Mouse (Mus musculus) MEL (cell line): ENCODE data around the gene Oas1a. TPM values are rescaled to one million over a fixed set of nuclear protein-coding genes. Genes with fewer than 3 reads are reported as not detected.

ENCODE experiments used
- DNase-seq: peaks from one replicate; pipeline ENCODE4 v3.0.0; 2011; ENCODE audit warnings: low read depth, low spot score
- H3K27ac ChIP-seq: 2 replicates; pipeline ENCODE4 v1.5.1; 2012; ENCODE audit warnings: low read depth, mild to moderate bottlenecking, control low read depth, low read length, moderate library complexity; ENCODE audit not compliant: control insufficient read depth
- H3K27me3 ChIP-seq, 2 experiments: fragments of 150-350 bp in 1 of 2; sonication (generic) in 1 of 2; 2 replicates each; pipeline ENCODE4 v1.6.1; 2012; ENCODE audit warnings: low read length in 2 of 2, mild to moderate bottlenecking in 2 of 2, improper control_type of control experiment in 1 of 2, moderate library complexity in 1 of 2; ENCODE audit not compliant: insufficient read depth in 2 of 2, control insufficient read depth in 1 of 2
- H3K36me3 ChIP-seq, 2 experiments: 2 replicates each; pipeline ENCODE4 v1.6.1; 2012 to 2014; ENCODE audit warnings: low read length in 2 of 2, improper control_type of control experiment in 1 of 2, inconsistent platforms in 1 of 2, mild to moderate bottlenecking in 1 of 2; ENCODE audit not compliant: insufficient read depth in 2 of 2, control insufficient read depth in 1 of 2
- H3K4me1 ChIP-seq, 2 experiments: fragments of 150-350 bp in 1 of 2; sonication (generic) in 1 of 2; 2 replicates each; pipeline ENCODE4 v1.6.1; 2012; ENCODE audit warnings: low read length in 2 of 2, improper control_type of control experiment in 1 of 2, mild to moderate bottlenecking in 1 of 2; ENCODE audit not compliant: insufficient read depth in 2 of 2, control insufficient read depth in 1 of 2
- H3K4me3 ChIP-seq, 2 experiments: fragments of 150-350 bp in 1 of 2; sonication (generic) in 1 of 2; 2 replicates each; pipeline ENCODE4 v1.5.1; 2012; ENCODE audit warnings: low read depth in 2 of 2, low read length in 2 of 2, mild to moderate bottlenecking in 2 of 2, moderate library complexity in 2 of 2, control low read depth in 1 of 2, improper control_type of control experiment in 1 of 2; ENCODE audit not compliant: control insufficient read depth in 1 of 2, insufficient read depth in 1 of 2
- H3K79me2 ChIP-seq: 2 replicates; pipeline ENCODE4 v1.6.1; 2012; ENCODE audit warnings: mild to moderate bottlenecking, low read length, moderate library complexity; ENCODE audit not compliant: control insufficient read depth, poor library complexity, insufficient read depth
- H3K9ac ChIP-seq: 2 replicates; pipeline ENCODE4 v1.6.1; 2012; ENCODE audit warnings: low read depth, mild to moderate bottlenecking, control low read depth, low read length, moderate library complexity; ENCODE audit not compliant: control insufficient read depth, poor library complexity, severe bottlenecking
- H3K9me3 ChIP-seq: fragments of 150-350 bp; sonication (generic); replicated peaks from 2 replicates; pipeline ENCODE4 v1.6.1; 2012; ENCODE audit warnings: mild to moderate bottlenecking, low read length, improper control_type of control experiment, moderate library complexity; ENCODE audit not compliant: insufficient read depth
- CHD1 ChIP-seq: IDR thresholded peaks from 2 replicates; pipeline ENCODE4 v1.6.1; 2012; ENCODE audit warnings: low read depth, mild to moderate bottlenecking, inconsistent platforms, low read length, improper control_type of control experiment
- CTCF ChIP-seq, 3 experiments: IDR thresholded peaks in 2 of 3; conservative IDR thresholded peaks in 1 of 3; 2 replicates each; pipeline ENCODE4 v1.5.1; 2011 to 2012; ENCODE audit warnings: low read length in 3 of 3, low read depth in 2 of 3, mild to moderate bottlenecking in 2 of 3, improper control_type of control experiment in 1 of 3, inconsistent platforms in 1 of 3, mixed read lengths in 1 of 3, moderate library complexity in 1 of 3; ENCODE audit not compliant: control insufficient read depth in 1 of 3, insufficient read depth in 1 of 3, poor library complexity in 1 of 3, severe bottlenecking in 1 of 3
- ELF1 ChIP-seq: IDR thresholded peaks from 2 replicates; pipeline ENCODE4 v1.6.1; 2014; ENCODE audit warnings: low read depth, mild to moderate bottlenecking, inconsistent platforms, low read length, improper control_type of control experiment, moderate library complexity
- EP300 ChIP-seq, 2 experiments: IDR thresholded peaks; 2 replicates each; pipeline ENCODE4 v1.6.1; 2011; ENCODE audit warnings: improper control_type of control experiment in 2 of 2, low read length in 2 of 2, low read depth in 1 of 2, mild to moderate bottlenecking in 1 of 2
- ETS1 ChIP-seq: IDR thresholded peaks from 2 replicates; pipeline ENCODE4 v1.6.1; 2012; ENCODE audit warnings: low read depth, mild to moderate bottlenecking, inconsistent platforms, low read length, improper control_type of control experiment, moderate library complexity
- GATA1 ChIP-seq: IDR thresholded peaks from 2 replicates; pipeline ENCODE4 v1.6.1; 2011; ENCODE audit warnings: low read depth, low read length, improper control_type of control experiment
- HCFC1 ChIP-seq: IDR thresholded peaks from 2 replicates; pipeline ENCODE4 v1.6.1; 2012; ENCODE audit warnings: low read depth, mild to moderate bottlenecking, inconsistent platforms, low read length, improper control_type of control experiment, moderate library complexity
- JUND ChIP-seq: IDR thresholded peaks from 2 replicates; pipeline ENCODE4 v1.6.1; 2011; ENCODE audit warnings: low read depth, mild to moderate bottlenecking, improper control_type of control experiment, low read length
- MAFK ChIP-seq: IDR thresholded peaks from 2 replicates; pipeline ENCODE4 v1.6.1; 2011; ENCODE audit warnings: low read depth, mild to moderate bottlenecking, low read length, improper control_type of control experiment, borderline replicate concordance
- MAX ChIP-seq: IDR thresholded peaks from 2 replicates; pipeline ENCODE4 v1.6.1; 2011; ENCODE audit warnings: low read length, improper control_type of control experiment
- MXI1 ChIP-seq: IDR thresholded peaks from 2 replicates; pipeline ENCODE4 v1.6.1; 2011; ENCODE audit warnings: mild to moderate bottlenecking, low read depth, low read length, improper control_type of control experiment
- NELFE ChIP-seq: IDR thresholded peaks from 2 replicates; pipeline ENCODE4 v1.6.1; 2011; ENCODE audit warnings: low read depth, low read length, improper control_type of control experiment
- NRF1 ChIP-seq: IDR thresholded peaks from 2 replicates; pipeline ENCODE4 v1.6.1; 2014; ENCODE audit warnings: low read depth, mild to moderate bottlenecking, inconsistent platforms, low read length, improper control_type of control experiment, moderate library complexity; ENCODE audit not compliant: poor library complexity, insufficient read depth, severe bottlenecking
- POLR2AphosphoS2 ChIP-seq: IDR thresholded peaks from 2 replicates; pipeline ENCODE4 v1.6.1; 2011; ENCODE audit warnings: low read length, improper control_type of control experiment
- RCOR1 ChIP-seq: IDR thresholded peaks from 2 replicates; pipeline ENCODE4 v1.6.1; 2012; ENCODE audit warnings: low read depth, mild to moderate bottlenecking, inconsistent platforms, low read length, improper control_type of control experiment
- TAL1 ChIP-seq: IDR thresholded peaks from 2 replicates; pipeline ENCODE4 v1.6.1; 2012; ENCODE audit warnings: mild to moderate bottlenecking, inconsistent platforms, low read length, moderate library complexity, mixed read lengths
- TBP ChIP-seq: IDR thresholded peaks from 2 replicates; pipeline ENCODE4 v1.8.0; 2011; ENCODE audit warnings: low read depth, low read length, improper control_type of control experiment
- TCF12 ChIP-seq: IDR thresholded peaks from 2 replicates; pipeline ENCODE4 v1.6.1; 2014; ENCODE audit warnings: low read depth, mild to moderate bottlenecking, inconsistent platforms, low read length, improper control_type of control experiment, moderate library complexity
- USF1 ChIP-seq: IDR thresholded peaks from 2 replicates; pipeline ENCODE4 v1.6.1; 2014; ENCODE audit warnings: low read depth, mild to moderate bottlenecking, inconsistent platforms, low read length, improper control_type of control experiment, moderate library complexity
- USF2 ChIP-seq, 2 experiments: IDR thresholded peaks; 2 replicates each; pipeline ENCODE4 v1.6.1; 2011 to 2012; ENCODE audit warnings: improper control_type of control experiment in 2 of 2, low read length in 2 of 2, borderline replicate concordance in 1 of 2, inconsistent platforms in 1 of 2, low read depth in 1 of 2, mild to moderate bottlenecking in 1 of 2; ENCODE audit not compliant: insufficient read depth in 1 of 2
- ZC3H11A ChIP-seq: IDR thresholded peaks from 2 replicates; pipeline ENCODE4 v1.6.1; 2012; ENCODE audit warnings: low read depth, mild to moderate bottlenecking, inconsistent platforms, low read length, improper control_type of control experiment
- ZMIZ1 ChIP-seq: IDR thresholded peaks from 2 replicates; pipeline ENCODE4 v1.6.1; 2012; ENCODE audit warnings: low read depth, mild to moderate bottlenecking, inconsistent platforms, low read length, improper control_type of control experiment, moderate library complexity
- ZNF384 ChIP-seq: IDR thresholded peaks from 2 replicates; pipeline ENCODE4 v1.6.1; 2012; ENCODE audit warnings: low read depth, mild to moderate bottlenecking, inconsistent platforms, low read length, improper control_type of control experiment
- polyA plus RNA-seq, 2 experiments: library from polyadenylated mRNA; stranded (reverse) in 1 of 2; unstranded in 1 of 2; fragments of >175 nt in 1 of 2; fragments of >200 nt in 1 of 2; gene quantifications; 2 replicates each; pipeline versions ENCODE4 v1.2.1 to v1.2.4; 2012; ENCODE audit warnings: low replicate concordance in 2 of 2, low read depth in 1 of 2; ENCODE audit not compliant: insufficient read length in 2 of 2, insufficient read depth in 1 of 2, missing spikeins in 1 of 2
- total RNA-seq: library from RNA; depleted of rRNA; stranded (reverse); fragments of 300-350 nt; gene quantifications from 2 replicates; pipeline ENCODE4 v1.2.3, GENCODE M21; 2012

The Oas1a gene
- total and polyA plus RNA-seq, 3 experiments = 0.15 to 0.17 TPM; not detected in 1

DNA sequence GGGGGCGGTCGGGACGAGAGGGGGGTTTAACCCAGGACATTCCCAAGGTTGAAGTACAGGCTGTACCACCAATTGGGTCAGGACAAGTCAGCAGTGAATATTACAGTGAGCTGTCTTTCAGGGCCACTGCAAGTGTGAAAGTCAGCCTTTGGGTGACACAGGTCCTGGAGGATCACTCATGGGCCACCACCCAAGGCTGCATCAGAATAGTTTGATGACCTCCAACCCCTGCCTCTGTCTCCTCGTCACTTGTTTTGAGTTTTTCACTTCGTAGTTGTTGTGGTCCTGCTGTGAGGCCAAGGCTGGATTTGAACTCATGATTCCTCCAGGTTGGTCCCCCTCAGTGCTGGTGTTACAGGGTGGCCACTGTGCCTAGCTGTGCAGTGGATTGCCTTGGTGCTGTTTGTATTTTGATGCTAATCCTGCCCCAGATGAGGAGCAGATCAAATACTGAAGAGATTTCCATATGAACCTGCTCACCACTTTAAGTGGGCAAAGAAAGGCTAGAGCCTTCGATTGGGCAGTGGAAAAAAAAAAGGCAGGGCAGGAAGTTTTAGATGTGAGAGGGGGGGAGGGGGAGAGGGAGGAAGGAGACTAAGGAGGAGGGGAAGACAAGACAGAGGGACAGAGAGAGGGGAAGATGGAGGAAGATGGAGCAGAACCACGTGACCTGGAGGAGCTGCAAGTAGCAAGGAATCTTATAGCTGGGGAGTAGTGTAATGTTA lies 1.0 kb upstream of the Oas1a start:
- Histone ChIP-seq H3K4me1 (no peaks in the 10 kb centered on the region), H3K9ac (no peak overlapping the region), H3K27ac (no peak overlapping the region), H3K36me3 (no peaks in the 10 kb centered on the region), H3K27me3 (no peaks in the 10 kb centered on the region), H3K9me3 (no peaks in the 10 kb centered on the region), H3K79me2 (no peaks in the 10 kb centered on the region), H3K4me3 (no peak overlapping the region)
- DNase-seq = no peak
- no peak for TF ChIP-seq CTCF (IDR thresholded peaks at IDR 0.05 in 2 of 3, conservative IDR thresholded peaks at IDR 0.05 in 1 of 3; ENCODE audit: control insufficient read depth in 1 of 3, insufficient read depth in 1 of 3, low read depth in 2 of 3, low read length in 3 of 3, poor library complexity in 1 of 3, severe bottlenecking in 1 of 3)
- TF ChIP-seq ETS1 = no peak
- TF ChIP-seq ZNF384 = no peak
- no peak for TF ChIP-seq NRF1
- no peak for TF ChIP-seq ZC3H11A
- TF ChIP-seq MAFK = no peak
- TF ChIP-seq MXI1 = no peak
- TF ChIP-seq ELF1 = no peak
- TF ChIP-seq USF2 (IDR thresholded peaks at IDR 0.05; ENCODE audit: borderline replicate concordance in 1 of 2, insufficient read depth in 1 of 2, low read depth in 1 of 2, low read length in 2 of 2) = no peak
- TF ChIP-seq TCF12 = no peak
- TF ChIP-seq POLR2AphosphoS2 = no peak
- TF ChIP-seq MAX = no peak
- TF ChIP-seq TAL1 = no peak
- no peak for TF ChIP-seq TBP

DNA sequence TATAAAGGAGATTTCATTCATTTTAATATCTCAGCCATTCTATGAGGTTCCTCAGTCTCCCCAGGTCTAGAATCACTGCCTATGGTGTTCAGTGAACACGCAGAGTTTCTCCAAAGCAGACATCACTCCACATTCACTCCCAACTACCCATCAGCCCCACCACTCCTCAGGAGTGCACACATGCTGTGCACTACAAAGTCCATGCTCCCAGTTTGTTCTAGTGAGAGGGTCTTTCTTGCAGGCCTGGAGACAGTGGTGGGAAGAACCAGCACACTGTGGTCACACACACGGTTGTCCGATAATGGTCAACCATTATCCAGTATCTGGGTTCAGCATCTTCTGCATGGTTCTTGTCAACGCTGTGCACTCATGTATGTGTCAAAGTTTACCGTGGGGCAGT lies 5.3 kb downstream of the Oas1a start:
- TF ChIP-seq EP300 (IDR thresholded peaks at IDR 0.05; ENCODE audit: low read depth in 1 of 2, low read length in 2 of 2) = no peak
- TF ChIP-seq TAL1 = no peak
- TF ChIP-seq JUND = no peak
- TF ChIP-seq USF1 = no peak
- TF ChIP-seq GATA1 = no peak
- TF ChIP-seq HCFC1 = no peak
- no peak for TF ChIP-seq TCF12
- no peak for TF ChIP-seq ZMIZ1
- TF ChIP-seq NELFE = no peak
- TF ChIP-seq CHD1 = no peak
- TF ChIP-seq RCOR1 = no peak
- no peak for DNase-seq
- no peaks in the 10 kb centered on the region for H3K36me3 ChIP-seq
- no peaks in the 10 kb centered on the region for H3K9me3 ChIP-seq
- no peak overlapping the region for H3K4me3 ChIP-seq
- H3K27me3 ChIP-seq = no peaks in the 10 kb centered on the region
- H3K9ac ChIP-seq = no peak overlapping the region
- H3K4me1 ChIP-seq = no peaks in the 10 kb centered on the region
- no peak overlapping the region for H3K27ac ChIP-seq
- H3K79me2 ChIP-seq = no peaks in the 10 kb centered on the region
